Mouse (Mus musculus) limb, embryonic 14.5 days (tissue): ENCODE data around the gene Zbtb12. TPM values are rescaled to one million over a fixed set of nuclear protein-coding genes. Genes with fewer than 3 reads are reported as not detected.

Experiments used
- ATAC-seq: fragments of 200-750 bp; cut with Nextera tagmentation; 2 replicates; pipeline ENCODE4 v1.8.0; 2017; ENCODE audit warnings: low read depth, moderate number of reproducible peaks, moderate TSS enrichment; ENCODE audit not compliant: low FRiP score
- DNase-seq: peaks from one replicate; pipeline ENCODE4 v3.0.0-alpha.2; 2015; ENCODE audit warnings: low spot score
- H3K27ac ChIP-seq: fragments of 300-500 bp; sonication (generic); replicated peaks from 2 replicates; pipeline ENCODE4 v1.5.1; 2014; ENCODE audit warnings: low read depth, mild to moderate bottlenecking, low read length, moderate library complexity, mixed read lengths
- H3K27me3 ChIP-seq: fragments of 300-500 bp; sonication (generic); 2 replicates; pipeline ENCODE4 v1.6.1; 2014; ENCODE audit warnings: low read length, mixed read lengths; ENCODE audit not compliant: control insufficient read depth, insufficient read depth
- H3K36me3 ChIP-seq: fragments of 300-500 bp; sonication (generic); 2 replicates; pipeline ENCODE4 v1.6.1; 2014; ENCODE audit warnings: mild to moderate bottlenecking, low read length, moderate library complexity, mixed read lengths; ENCODE audit not compliant: control insufficient read depth, insufficient read depth
- H3K4me1 ChIP-seq: fragments of 300-500 bp; sonication (generic); 2 replicates; pipeline ENCODE4 v1.6.1; 2014; ENCODE audit warnings: antibody characterized with exemption, low read length, mixed read lengths; ENCODE audit not compliant: control insufficient read depth, insufficient read depth
- H3K4me2 ChIP-seq: fragments of 300-500 bp; sonication (generic); replicated peaks from 2 replicates; pipeline ENCODE4 v1.6.1; 2014; ENCODE audit warnings: low read depth, mild to moderate bottlenecking, low read length, moderate library complexity; ENCODE audit not compliant: severe bottlenecking
- H3K4me3 ChIP-seq: fragments of 300-500 bp; sonication (generic); replicated peaks from 2 replicates; pipeline ENCODE4 v1.5.1; 2014; ENCODE audit warnings: low read length
- H3K9ac ChIP-seq: fragments of 300-500 bp; sonication (generic); 2 replicates; pipeline ENCODE4 v1.6.1; 2014; ENCODE audit warnings: mild to moderate bottlenecking, low read depth, low read length, moderate library complexity; ENCODE audit not compliant: severe bottlenecking
- H3K9me3 ChIP-seq: fragments of 300-500 bp; sonication (generic); 2 replicates; pipeline ENCODE4 v1.6.1; 2016; ENCODE audit warnings: low read length; ENCODE audit not compliant: control insufficient read depth
- POLR2A ChIP-seq: fragments of 200-500 bp; IDR thresholded peaks from 2 replicates; pipeline ENCODE4 v1.8.0; 2012; ENCODE audit warnings: inconsistent platforms, mild to moderate bottlenecking, moderate library complexity, borderline replicate concordance; ENCODE audit not compliant: insufficient read depth, insufficient read length; ENCODE audit errors: extremely low read depth
- WGBS: fragments of 180-500 bp; shearing (Covaris S2); extraction: QIAGEN DNeasy Blood & Tissue Kit; methylation state at CpG from one replicate; pipeline ENCODE4 v1.1.7; 2014; 5-methylcytosine and 5-hydroxymethylcytosine counted together
- polyA plus RNA-seq, 2 experiments: library from polyadenylated mRNA; depleted of rRNA in 1 of 2; stranded (reverse) in 1 of 2; unstranded in 1 of 2; fragments of >200 nt; fragmentation: Nextera tagmentation in 1 of 2; extraction: Ambion mirVana in 1 of 2; gene quantifications; 2 replicates each; pipeline versions ENCODE4 v1.2.1 to v1.2.3; 2012 to 2014

The Zbtb12 gene
- polyA plus RNA-seq, 2 experiments = 1.5 to 44.3 TPM

DNA sequence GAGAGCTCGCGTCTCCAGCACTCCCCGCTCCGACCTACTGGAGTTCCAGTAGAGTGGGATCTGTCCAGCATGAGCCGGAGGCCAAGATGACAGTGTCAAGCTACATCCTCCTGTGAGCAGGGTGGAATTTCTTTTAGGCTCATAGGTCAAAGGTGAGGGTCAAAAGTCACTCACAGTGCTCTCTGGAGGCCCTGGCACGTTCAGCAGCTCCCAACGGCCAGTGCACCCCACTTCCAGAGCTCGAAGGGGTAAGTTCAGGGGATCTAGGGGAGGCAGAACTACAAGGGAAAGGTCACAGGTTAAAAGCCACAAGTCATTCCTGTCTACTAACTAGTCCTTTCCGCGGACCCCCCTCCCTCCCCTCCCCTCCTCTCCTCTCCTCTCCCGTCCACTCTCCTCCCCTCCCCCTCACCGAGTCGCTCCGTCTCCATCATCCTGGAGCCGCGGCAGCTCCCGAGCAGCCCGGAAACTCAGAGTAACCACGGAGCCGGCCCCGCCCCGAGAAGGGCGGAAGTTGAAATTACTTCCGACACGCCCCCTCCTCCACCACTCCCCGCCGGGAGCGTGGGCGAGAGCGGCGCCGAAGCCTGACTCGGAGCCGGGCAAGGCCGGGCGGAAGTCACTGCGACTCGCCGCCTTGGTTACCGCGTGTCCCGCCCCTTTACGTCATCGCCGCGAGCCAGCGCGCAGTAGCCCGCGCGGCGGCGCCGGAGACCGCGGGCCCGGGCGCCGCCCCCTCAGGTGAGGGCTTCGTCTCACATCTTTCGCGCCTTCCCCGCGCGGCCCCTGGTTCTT, 29.4 kb upstream of the Zbtb12 start, which contains the start of the genes Skiv2l and Nelfe:
Skiv2l (minus strand) TSS at position 489 of the 795 bp plus-strand sequence.
Nelfe (plus strand) TSS at position 670 of the 795 bp plus-strand sequence.
- Histone ChIP-seq H3K36me3 (peaks cover 57% of the 10 kb centered on the region), H3K9ac (peak within 1 kb of the TSS; percentile 78), H3K27ac (peak within 1 kb of the TSS; percentile 58; the same call in 1 of the 2 replicates), H3K4me2 (peak within 1 kb of the TSS; percentile 89), H3K4me1 (peaks cover 12% of the 10 kb centered on the region), H3K4me3 (peak within 1 kb of the TSS; percentile 91), H3K27me3 (no peaks in the 10 kb centered on the region), H3K9me3 (no peaks in the 10 kb centered on the region)
- DNase-seq (peak; percentile 98), ATAC-seq (peak; percentile 97)
- WGBS = 4% methylated on average over 59 of the region's 65 CpGs
- TF ChIP-seq POLR2A = peak; percentile 66; the same call in 1 of the 2 replicates

DNA sequence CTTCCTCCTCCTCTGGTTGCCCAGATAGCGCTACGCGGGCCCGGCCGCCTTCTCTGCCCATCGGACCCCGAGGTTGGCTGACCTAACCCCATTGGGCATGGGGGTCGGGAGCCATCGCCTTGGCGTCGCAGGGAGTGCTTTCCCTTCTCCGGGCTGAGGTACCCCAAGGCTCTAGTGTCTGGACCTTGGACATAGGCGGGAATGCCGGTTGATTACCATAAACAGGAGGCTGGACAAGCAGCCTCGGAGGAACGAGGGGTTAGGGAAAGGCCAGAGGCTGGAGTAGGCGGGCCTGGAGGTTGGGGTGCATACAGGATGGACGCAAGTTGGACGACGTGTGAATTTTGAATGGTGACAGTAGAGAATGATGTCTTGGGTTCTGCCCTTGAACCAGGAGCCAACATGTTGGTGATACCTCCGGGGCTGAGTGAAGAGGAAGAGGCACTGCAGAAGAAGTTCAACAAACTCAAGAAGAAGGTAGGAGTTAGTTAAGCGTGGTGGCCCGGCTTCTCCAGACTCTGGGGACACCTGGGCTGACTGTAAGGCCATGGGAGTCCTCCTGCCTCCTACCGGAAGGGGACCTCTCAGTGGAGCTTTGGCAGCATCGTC, 28.7 kb upstream of the Zbtb12 start:
- 0 out of 2 replicates have a peak overlapping the region, but pooled peaks have one; percentile 33 for H3K27ac ChIP-seq
- peaks cover 12% of the 10 kb centered on the region for H3K4me1 ChIP-seq
- peak overlapping the region; percentile 78 for H3K9ac ChIP-seq
- peak overlapping the region; percentile 89 for H3K4me2 ChIP-seq
- 2% methylated on average over 25 of the region's 25 CpGs for WGBS
- peak overlapping the region; percentile 91 for H3K4me3 ChIP-seq
- no peaks in the 10 kb centered on the region for H3K9me3 ChIP-seq
- H3K36me3 ChIP-seq = peaks cover 56% of the 10 kb centered on the region
- DNase-seq = no peak
- ATAC-seq = no peak; the same call in 1 of the 2 replicates
- no peaks in the 10 kb centered on the region for H3K27me3 ChIP-seq
- no peak for TF ChIP-seq POLR2A

DNA sequence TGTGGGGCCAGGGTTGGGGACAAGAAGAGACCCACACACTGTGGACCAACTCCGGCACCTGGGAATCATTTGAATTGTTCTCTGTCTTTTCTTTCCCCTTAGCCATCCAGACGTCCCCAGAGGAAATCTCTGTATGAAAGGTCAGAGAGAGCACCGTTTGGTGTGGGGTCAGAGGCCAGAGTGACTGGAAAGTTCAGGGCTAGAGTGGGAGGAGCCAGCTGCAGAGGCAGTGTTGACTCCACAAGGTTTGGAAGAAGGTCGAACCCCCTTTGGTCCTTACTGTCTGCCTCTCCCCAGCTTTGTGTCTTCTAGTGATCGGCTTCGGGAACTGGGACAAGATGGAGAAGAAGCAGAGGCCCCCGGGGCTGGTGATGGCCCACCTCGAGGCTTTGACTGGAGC, 25.8 kb upstream of the Zbtb12 start:
- H3K4me3 ChIP-seq = no peak overlapping the region
- WGBS = 73% methylated on average over 8 of the region's 8 CpGs
- no peaks in the 10 kb centered on the region for H3K9me3 ChIP-seq
- H3K27ac ChIP-seq = no peak overlapping the region
- H3K9ac ChIP-seq = no peak overlapping the region
- no peak for DNase-seq
- no peak overlapping the region for H3K4me2 ChIP-seq
- TF ChIP-seq POLR2A = no peak
- H3K36me3 ChIP-seq = peaks cover 46% of the 10 kb centered on the region
- peaks cover 12% of the 10 kb centered on the region for H3K4me1 ChIP-seq
- ATAC-seq = no peak
- H3K27me3 ChIP-seq = no peaks in the 10 kb centered on the region

DNA sequence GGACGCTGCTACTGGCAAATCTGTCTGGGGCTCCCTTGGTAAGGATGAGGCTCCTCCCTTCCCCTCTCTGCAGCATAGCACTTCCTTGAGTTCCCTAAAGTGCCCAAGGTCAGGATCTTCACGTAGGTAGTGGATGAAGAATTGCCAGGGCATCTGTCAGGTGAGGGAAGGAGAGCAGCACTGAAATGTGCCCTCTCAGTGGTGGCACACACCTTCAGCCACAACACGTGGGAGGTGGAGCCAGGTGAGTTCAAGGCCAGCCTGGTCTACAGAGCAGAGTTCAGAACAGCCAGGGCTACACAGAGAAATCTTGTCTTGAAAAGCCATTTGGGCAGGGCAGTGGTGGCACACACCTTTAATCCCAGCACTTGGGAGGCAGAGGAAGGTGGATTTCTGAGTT, 24.5 kb upstream of the Zbtb12 start:
- Histone ChIP-seq H3K9ac (no peak overlapping the region), H3K4me2 (no peak overlapping the region), H3K27ac (no peak overlapping the region), H3K4me3 (no peak overlapping the region), H3K27me3 (no peaks in the 10 kb centered on the region), H3K9me3 (no peaks in the 10 kb centered on the region), H3K4me1 (peaks cover 8% of the 10 kb centered on the region), H3K36me3 (peaks cover 46% of the 10 kb centered on the region)
- no peak for TF ChIP-seq POLR2A
- no peak for ATAC-seq
- no peak for DNase-seq
- WGBS = 81% methylated on average over 3 of the region's 3 CpGs

DNA sequence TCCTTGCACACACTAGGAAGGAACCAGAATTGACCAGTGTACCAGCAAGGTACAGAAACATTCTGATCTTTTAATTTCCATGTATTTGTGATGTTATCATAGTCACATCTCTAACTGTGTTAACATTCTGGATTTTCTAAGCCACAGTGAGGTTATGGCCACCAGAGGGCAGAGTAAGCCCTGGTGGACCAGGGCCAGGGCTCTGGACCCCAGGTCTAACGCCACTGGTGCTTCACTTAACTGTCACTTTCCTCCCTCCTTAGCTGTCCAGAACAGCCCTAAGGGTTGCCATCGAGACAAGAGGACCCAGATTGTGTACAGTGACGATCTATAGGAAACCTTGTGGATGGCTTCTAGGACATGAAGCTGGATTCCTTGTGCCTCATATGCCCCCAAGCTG, 23.5 kb upstream of the Zbtb12 start:
- no peak overlapping the region for H3K4me3 ChIP-seq
- peaks cover 46% of the 10 kb centered on the region for H3K36me3 ChIP-seq
- ATAC-seq (peak; percentile 24; the same call in 1 of the 2 replicates), DNase-seq (peak; percentile 37)
- no peak overlapping the region for H3K27ac ChIP-seq
- H3K9me3 ChIP-seq = no peaks in the 10 kb centered on the region
- H3K9ac ChIP-seq = no peak overlapping the region
- no peak for TF ChIP-seq POLR2A
- 33% methylated on average over 3 of the region's 3 CpGs for WGBS
- no peaks in the 10 kb centered on the region for H3K27me3 ChIP-seq
- H3K4me1 ChIP-seq = peaks cover 6% of the 10 kb centered on the region
- H3K4me2 ChIP-seq = no peak overlapping the region
